Mouse (Mus musculus) heart, embryonic 15.5 days (tissue): Measurements from ENCODE around the gene Ankrd63. TPM values are rescaled to one million over a fixed set of nuclear protein-coding genes. Genes with fewer than 3 reads are reported as not detected.

Experiments
- ATAC-seq: fragments of 200-750 bp; cut with Nextera tagmentation; replicated peaks from 2 replicates; pipeline ENCODE4 v1.8.0; 2017; ENCODE audit warnings: low read depth, moderate TSS enrichment; ENCODE audit not compliant: insufficient number of reproducible peaks, insufficient read depth, low FRiP score
- H3K27ac ChIP-seq: fragments of 300-500 bp; sonication (generic); 2 replicates; pipeline ENCODE4 v1.5.1; 2015; ENCODE audit warnings: mild to moderate bottlenecking, inconsistent platforms
- H3K27me3 ChIP-seq: fragments of 300-500 bp; sonication (generic); 2 replicates; pipeline ENCODE4 v1.6.1; 2015; ENCODE audit warnings: inconsistent platforms
- H3K36me3 ChIP-seq: fragments of 300-500 bp; sonication (generic); 2 replicates; pipeline ENCODE4 v1.6.1; 2015; ENCODE audit warnings: mild to moderate bottlenecking, inconsistent platforms
- H3K4me1 ChIP-seq: fragments of 300-500 bp; sonication (generic); replicated peaks from 2 replicates; pipeline ENCODE4 v1.6.1; 2015; ENCODE audit warnings: inconsistent platforms
- H3K4me2 ChIP-seq: fragments of 300-500 bp; sonication (generic); 2 replicates; pipeline ENCODE4 v1.6.1; 2015; ENCODE audit warnings: inconsistent platforms, mild to moderate bottlenecking, moderate library complexity
- H3K4me3 ChIP-seq: fragments of 300-500 bp; sonication (generic); 2 replicates; pipeline ENCODE4 v1.5.1; 2015; ENCODE audit warnings: mild to moderate bottlenecking, inconsistent platforms
- H3K9ac ChIP-seq: fragments of 300-500 bp; sonication (generic); 2 replicates; pipeline ENCODE4 v1.6.1; 2015; ENCODE audit warnings: mild to moderate bottlenecking, inconsistent platforms
- H3K9me3 ChIP-seq: fragments of 300-500 bp; sonication (generic); replicated peaks from 2 replicates; pipeline ENCODE4 v1.6.1; 2016; ENCODE audit warnings: inconsistent platforms
- WGBS: fragments of 180-500 bp; shearing (Covaris S2); methylation state at CpG from one replicate; pipeline ENCODE4 v1.1.7; 2015; ENCODE audit warnings: mixed read lengths; 5-methylcytosine and 5-hydroxymethylcytosine counted together
- polyA plus RNA-seq: library from polyadenylated mRNA; unstranded; fragments of >200 nt; fragmentation: Nextera tagmentation; extraction: Ambion mirVana; gene quantifications from 2 replicates; pipeline ENCODE4 v1.2.1, GENCODE M21; 2015

Gene Ankrd63
- polyA plus RNA-seq, 1 experiment from 2014 or later, result 2.7 TPM

- Histone ChIP-seq H3K4me3 (no peak overlapping the region), H3K27ac (no peak overlapping the region), H3K9ac (no peak overlapping the region), H3K9me3 (no peaks in the 10 kb centered on the region), H3K36me3 (no peaks in the 10 kb centered on the region), H3K4me1 (peaks cover 18% of the 10 kb centered on the region), H3K4me2 (no peak overlapping the region), H3K27me3 (peaks cover 8% of the 10 kb centered on the region; the same call in 1 of the 2 replicates)
- ATAC-seq, result no peak
- WGBS, result 40% methylated on average over 8 of the region's 8 CpGs
Measured at GRCm38 (mm10) chr2:118686693-118687092, 17.1 kb downstream of the Ankrd63 start.

DNA sequence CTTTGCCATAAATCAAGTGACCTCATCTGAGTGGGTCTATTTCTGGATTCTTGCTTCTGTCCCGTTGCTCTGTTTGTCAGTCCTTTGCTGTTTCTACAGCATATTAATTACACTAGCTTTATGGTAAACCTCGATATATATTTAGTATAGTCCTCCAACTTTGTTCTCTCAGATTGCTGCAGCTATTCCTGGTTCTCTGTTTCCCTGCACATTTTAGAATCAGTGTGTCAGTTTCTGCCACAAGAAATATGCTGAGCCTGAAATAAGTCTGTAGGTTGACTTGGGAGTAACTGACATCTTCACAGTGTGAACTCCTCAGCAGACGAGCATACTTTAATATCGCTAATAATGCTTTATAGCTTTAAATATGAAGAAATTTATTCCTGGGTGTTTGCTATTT, 18.7 kb downstream of the Ankrd63 start:
- Histone ChIP-seq H3K4me1 (peaks cover 18% of the 10 kb centered on the region), H3K36me3 (no peaks in the 10 kb centered on the region), H3K27me3 (peaks cover 12% of the 10 kb centered on the region), H3K9ac (no peak overlapping the region), H3K9me3 (no peaks in the 10 kb centered on the region), H3K4me2 (no peak overlapping the region), H3K4me3 (no peak overlapping the region), H3K27ac (no peak overlapping the region)
- ATAC-seq, result no peak
- WGBS, result 66% methylated on average over 4 of the region's 4 CpGs

DNA sequence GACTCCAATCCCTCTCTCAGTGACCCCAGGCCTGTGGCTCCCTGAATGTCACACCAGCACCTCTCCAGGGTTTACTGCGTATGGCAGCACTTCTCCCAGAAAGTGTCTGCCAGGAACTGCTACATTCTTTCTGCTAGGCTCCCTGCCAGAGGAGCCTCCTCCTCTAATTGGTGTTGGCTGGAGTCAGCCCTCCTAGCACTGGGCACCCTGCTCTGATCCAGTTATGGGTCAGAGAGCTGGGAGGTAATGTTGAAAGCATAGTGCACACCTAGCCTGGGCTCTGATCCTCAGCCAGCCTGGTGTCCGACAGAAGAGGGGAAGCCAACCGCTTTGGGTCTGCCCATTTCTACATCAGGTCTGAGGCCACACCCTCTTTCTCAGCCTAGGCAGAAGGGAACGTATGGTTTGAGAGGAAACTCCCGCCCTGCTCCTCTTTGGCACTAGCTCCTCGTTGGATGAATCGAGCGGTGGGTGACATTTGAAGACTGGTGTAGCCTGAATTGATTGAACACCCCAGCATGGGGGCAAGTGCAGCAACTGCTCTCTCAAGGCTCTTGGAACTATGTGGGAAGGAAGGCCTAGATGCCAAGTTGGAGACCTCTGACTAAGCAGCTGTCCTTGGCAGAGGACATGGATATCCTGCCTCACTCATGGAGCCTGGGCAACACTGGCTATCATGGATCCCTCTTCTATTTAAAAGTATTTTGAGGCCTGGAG, 21.1 kb downstream of the Ankrd63 start:
- H3K4me3 ChIP-seq, result no peak overlapping the region
- WGBS, result 43% methylated on average over 8 of the region's 8 CpGs
- H3K4me2 ChIP-seq, result no peak overlapping the region
- no peak overlapping the region for H3K9ac ChIP-seq
- no peaks in the 10 kb centered on the region for H3K36me3 ChIP-seq
- peaks cover 23% of the 10 kb centered on the region for H3K4me1 ChIP-seq
- peak overlapping the region; percentile 57 for H3K27ac ChIP-seq
- H3K9me3 ChIP-seq, result no peaks in the 10 kb centered on the region
- peak; percentile 69 for ATAC-seq
- H3K27me3 ChIP-seq, result peaks cover 21% of the 10 kb centered on the region

DNA sequence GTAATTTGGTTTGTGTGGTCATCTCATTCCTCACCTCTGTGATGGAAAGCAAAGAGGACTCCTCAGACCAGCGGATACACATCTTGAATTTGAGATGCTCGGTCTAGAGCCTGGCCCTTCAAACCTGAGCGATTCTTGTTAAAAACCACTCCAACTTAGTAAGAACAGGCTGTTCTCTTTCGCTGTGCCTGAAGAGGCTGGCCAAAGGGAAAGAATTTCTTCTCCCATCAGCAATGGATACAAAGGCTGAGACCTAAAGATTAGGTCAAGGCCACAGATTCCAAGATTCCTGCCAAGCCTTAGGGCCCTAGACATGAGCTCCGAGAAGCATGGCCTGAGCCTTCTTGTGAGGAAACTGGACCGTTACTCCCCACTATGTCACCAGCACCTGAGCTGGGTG, 22.8 kb downstream of the Ankrd63 start:
- Histone ChIP-seq H3K4me3 (no peak overlapping the region), H3K9ac (no peak overlapping the region), H3K9me3 (no peaks in the 10 kb centered on the region), H3K4me2 (no peak overlapping the region), H3K4me1 (peaks cover 38% of the 10 kb centered on the region), H3K27me3 (peaks cover 38% of the 10 kb centered on the region), H3K36me3 (no peaks in the 10 kb centered on the region), H3K27ac (no peak overlapping the region)
- ATAC-seq, result no peak
- WGBS, result 87% methylated on average over 6 of the region's 6 CpGs

GRCm38 (mm10) chr2:118679577-118679976, 24.2 kb downstream of the Ankrd63 start:
- Histone ChIP-seq H3K27me3 (peaks cover 50% of the 10 kb centered on the region), H3K36me3 (no peaks in the 10 kb centered on the region), H3K27ac (no peak overlapping the region), H3K4me2 (no peak overlapping the region), H3K9me3 (no peaks in the 10 kb centered on the region), H3K4me3 (no peak overlapping the region), H3K9ac (no peak overlapping the region), H3K4me1 (peaks cover 35% of the 10 kb centered on the region)
- ATAC-seq, result no peak
- WGBS, result 72% methylated on average over 3 of the region's 3 CpGs

- Histone ChIP-seq H3K9ac (peak overlapping the region; percentile 67; the same call in 1 of the 2 replicates), H3K36me3 (no peaks in the 10 kb centered on the region), H3K27me3 (peaks cover 67% of the 10 kb centered on the region), H3K4me2 (peak overlapping the region; percentile 98), H3K4me3 (peak overlapping the region; percentile 59), H3K27ac (no peak overlapping the region), H3K9me3 (no peaks in the 10 kb centered on the region), H3K4me1 (peaks cover 32% of the 10 kb centered on the region)
- no peak for ATAC-seq
- WGBS, result 17% methylated on average over 4 of the region's 4 CpGs
Measured at GRCm38 (mm10) chr2:118677817-118678216, 25.9 kb downstream of the Ankrd63 start.

DNA sequence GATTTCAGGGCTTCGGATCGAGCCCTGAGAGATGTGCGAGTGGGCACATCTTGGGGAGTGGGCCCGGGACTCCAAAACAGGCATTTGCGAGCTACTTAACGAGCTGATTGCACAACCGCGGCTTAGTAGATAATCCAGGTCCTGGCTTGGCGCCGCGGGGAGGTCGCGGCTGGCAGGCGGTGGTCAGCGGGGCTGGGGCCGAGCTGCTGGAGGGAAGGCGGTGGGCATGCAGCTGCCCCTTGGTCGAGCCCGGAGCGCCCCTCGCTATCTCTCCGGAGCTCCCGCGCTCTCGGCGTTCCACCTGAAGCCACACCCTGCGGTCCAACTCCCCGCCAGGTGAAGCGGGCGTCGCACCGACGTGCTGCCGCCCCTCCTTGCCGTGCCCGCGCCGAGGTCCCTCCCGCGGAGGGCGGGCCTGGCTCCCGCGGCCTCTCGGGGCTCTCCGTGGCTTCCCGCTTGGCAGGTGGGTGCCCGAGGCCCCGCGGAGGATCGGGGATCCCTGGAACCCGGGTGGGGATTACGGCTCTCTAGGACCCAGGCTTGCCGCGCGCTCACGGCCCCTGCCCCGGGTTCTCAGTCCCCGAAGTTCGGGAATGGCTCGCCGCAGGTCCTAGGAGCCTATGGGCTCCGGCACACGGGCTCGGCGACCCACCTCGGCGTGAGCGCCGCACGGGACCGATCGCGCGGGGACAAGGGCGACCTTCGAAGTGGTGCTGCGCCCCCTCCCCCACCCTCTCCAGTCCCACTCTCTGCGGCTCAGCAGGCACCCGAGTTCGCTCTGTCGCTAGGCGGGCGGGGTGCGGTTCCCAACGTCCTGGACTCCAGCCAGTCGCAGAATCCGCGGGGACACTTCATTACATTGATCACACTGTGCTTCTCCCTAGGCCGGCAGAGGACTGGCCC, 26.7 kb downstream of the Ankrd63 start:
- no peaks in the 10 kb centered on the region for H3K36me3 ChIP-seq
- peaks cover 25% of the 10 kb centered on the region for H3K4me1 ChIP-seq
- peak; percentile 52 for ATAC-seq
- H3K4me3 ChIP-seq, result peak overlapping the region; percentile 59
- H3K27ac ChIP-seq, result no peak overlapping the region
- H3K9me3 ChIP-seq, result no peaks in the 10 kb centered on the region
- peaks cover 74% of the 10 kb centered on the region for H3K27me3 ChIP-seq
- peak overlapping the region; percentile 98 for H3K4me2 ChIP-seq
- 1% methylated on average over 86 of the region's 89 CpGs for WGBS
- H3K9ac ChIP-seq, result peak overlapping the region; percentile 67

DNA sequence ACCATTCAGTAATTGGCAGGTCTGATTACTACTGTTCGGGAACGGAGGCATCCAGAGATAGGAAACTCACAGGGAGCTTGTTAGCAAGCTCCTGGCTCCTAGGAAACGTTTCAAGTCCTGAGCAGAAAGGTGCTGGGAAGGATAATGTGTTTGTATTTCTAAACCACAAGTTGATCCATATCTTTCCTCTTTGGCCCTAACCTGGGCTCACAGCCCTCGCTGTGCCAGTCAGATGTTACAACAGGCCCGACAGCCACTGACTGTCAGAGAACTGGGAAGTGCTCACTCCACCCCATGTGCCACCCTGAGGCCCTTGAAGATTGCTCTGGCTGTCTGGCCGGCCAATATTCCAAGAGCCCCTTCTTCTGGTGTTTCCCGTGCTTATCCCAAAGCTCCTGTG, 29.3 kb downstream of the Ankrd63 start:
- Histone ChIP-seq H3K27me3 (peaks cover 69% of the 10 kb centered on the region), H3K9ac (no peak overlapping the region), H3K36me3 (no peaks in the 10 kb centered on the region), H3K9me3 (no peaks in the 10 kb centered on the region), H3K4me1 (peaks cover 33% of the 10 kb centered on the region), H3K27ac (no peak overlapping the region), H3K4me3 (no peak overlapping the region), H3K4me2 (no peak overlapping the region)
- 28% methylated on average over 7 of the region's 7 CpGs for WGBS
- no peak for ATAC-seq

DNA sequence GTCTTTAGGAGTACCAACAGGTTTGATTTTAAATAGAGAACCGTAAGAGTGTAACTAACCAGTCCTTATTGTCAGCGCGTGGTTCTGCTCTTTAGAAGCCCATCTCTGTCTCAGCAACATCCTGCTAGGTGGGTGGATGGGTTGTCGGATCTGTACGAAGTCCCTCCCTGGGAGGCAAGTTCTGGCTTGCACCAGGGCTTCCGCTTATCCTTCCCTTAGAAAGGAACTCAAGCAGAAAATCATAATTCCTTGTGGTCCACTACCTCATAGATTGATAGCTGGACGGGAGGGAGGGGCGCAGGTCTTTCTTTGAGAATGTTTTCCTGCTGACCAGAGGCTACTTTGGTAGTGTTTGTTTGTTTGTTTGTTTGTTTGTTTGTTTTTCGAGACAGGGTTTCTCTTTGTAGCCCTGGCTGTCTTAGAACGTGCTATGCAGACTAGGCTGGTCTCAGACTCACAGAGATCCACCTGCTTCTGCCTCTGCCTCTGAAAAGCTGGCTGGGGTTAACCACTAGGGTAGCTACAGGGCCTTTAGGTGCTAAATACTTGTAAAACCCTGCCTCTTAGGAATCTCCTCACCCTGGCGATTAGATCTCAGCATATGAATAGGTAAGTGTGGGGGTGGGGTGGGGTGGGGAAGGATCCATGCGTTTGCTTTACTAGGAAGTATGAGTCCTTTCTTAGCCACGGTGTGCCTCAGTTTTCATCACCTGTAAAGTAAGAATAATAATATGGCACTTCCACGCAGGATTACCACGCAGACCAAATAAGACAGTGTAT, 29.9 kb downstream of the Ankrd63 start:
- Histone ChIP-seq H3K4me2 (no peak overlapping the region), H3K4me1 (peaks cover 37% of the 10 kb centered on the region), H3K4me3 (no peak overlapping the region), H3K27me3 (peaks cover 65% of the 10 kb centered on the region), H3K9ac (no peak overlapping the region), H3K27ac (no peak overlapping the region), H3K36me3 (no peaks in the 10 kb centered on the region), H3K9me3 (no peaks in the 10 kb centered on the region)
- ATAC-seq, result no peak
- WGBS, result 42% methylated on average over 15 of the region's 15 CpGs

- peaks cover 43% of the 10 kb centered on the region for H3K27me3 ChIP-seq
- H3K4me2 ChIP-seq, result no peak overlapping the region
- ATAC-seq, result no peak
- WGBS, result 65% methylated on average over 1 of the region's 1 CpGs
- H3K9ac ChIP-seq, result no peak overlapping the region
- no peak overlapping the region for H3K27ac ChIP-seq
- no peaks in the 10 kb centered on the region for H3K9me3 ChIP-seq
- peaks cover 31% of the 10 kb centered on the region for H3K4me1 ChIP-seq
- no peak overlapping the region for H3K4me3 ChIP-seq
- H3K36me3 ChIP-seq, result no peaks in the 10 kb centered on the region
Measured at GRCm38 (mm10) chr2:118671728-118672127, 32.0 kb downstream of the Ankrd63 start.

GRCm38 (mm10) chr2:118669785-118670184, 34.0 kb downstream of the Ankrd63 start:
- Histone ChIP-seq H3K4me1 (peaks cover 45% of the 10 kb centered on the region), H3K4me3 (no peak overlapping the region), H3K27me3 (peaks cover 26% of the 10 kb centered on the region), H3K36me3 (no peaks in the 10 kb centered on the region), H3K9ac (no peak overlapping the region), H3K27ac (peak overlapping the region; percentile 75), H3K9me3 (no peaks in the 10 kb centered on the region), H3K4me2 (no peak overlapping the region)
- WGBS, result 26% methylated on average over 2 of the region's 2 CpGs
- ATAC-seq, result no peak; the same call in 1 of the 2 replicates
